Mouse (Mus musculus) kidney, embryonic 15.5 days (tissue): Measurements from ENCODE around the gene Cd200r4. TPM values are rescaled to one million over a fixed set of nuclear protein-coding genes. Genes with fewer than 3 reads are reported as not detected.

Experiments used
- polyA plus RNA-seq: library from polyadenylated mRNA; unstranded; fragments of >200 nt; fragmentation: Nextera tagmentation; extraction: Ambion mirVana; gene quantifications from 2 replicates; pipeline ENCODE4 v1.2.1, GENCODE M21; 2015

Cd200r4 gene
- polyA plus RNA-seq, 1 experiment from 2014 or later, result not detected

Other genes with a start within 250 kb of the Cd200r4 start
- 10.5 and 11.3 TPM in 2 replicates for gene Nepro, start 87.4 kb upstream of the Cd200r4 start, polyA plus RNA-seq
- 29.5 and 32.8 TPM in 2 replicates for gene Gtpbp8, start 65.4 kb upstream of the Cd200r4 start, polyA plus RNA-seq
- 0.37 and 0.62 TPM in 2 replicates for gene Cd200r1, start 46.0 kb upstream of the Cd200r4 start, polyA plus RNA-seq
- 0.09 TPM in 1 of 2 replicates, not detected in the other for gene Cd200r2, start 55.4 kb downstream of the Cd200r4 start, polyA plus RNA-seq
- 0.22 and 0.29 TPM in 2 replicates for gene Cd200r3, start 131.9 kb downstream of the Cd200r4 start, polyA plus RNA-seq